Mouse (Mus musculus): ENCODE results near the gene Gpr176.

GRCm38 (mm10) chr2:118248016-118248415 lies 125.2 kb downstream of the Gpr176 start:
- TF ChIP-seq MAX (IDR thresholded peaks at IDR 0.05; ENCODE audit: low read length), result no peak
- TF ChIP-seq RCOR1 (IDR thresholded peaks at IDR 0.05; ENCODE audit: low read depth, low read length), result no peak
- no peak for TF ChIP-seq CTCF (IDR thresholded peaks at IDR 0.05 in 2 of 3, conservative IDR thresholded peaks at IDR 0.05 in 1 of 3; ENCODE audit: control insufficient read depth in 1 of 3, insufficient read depth in 1 of 3, low read depth in 2 of 3, low read length in 3 of 3, poor library complexity in 1 of 3, severe bottlenecking in 1 of 3)
- no peak for TF ChIP-seq MXI1 (IDR thresholded peaks at IDR 0.05; ENCODE audit: low read depth, low read length)
- TF ChIP-seq POLR2A (IDR thresholded peaks at IDR 0.05; ENCODE audit: control insufficient read depth in 1 of 2, insufficient read depth in 1 of 2, low read depth in 1 of 2, low read length in 2 of 2, poor library complexity in 1 of 2), result no peak
- TF ChIP-seq CHD2 (IDR thresholded peaks at IDR 0.05; ENCODE audit: low read length), result no peak
- no peak for TF ChIP-seq MEF2A (IDR thresholded peaks at IDR 0.05; ENCODE audit: extremely low read depth, insufficient replicate concordance, low read depth, low read length, poor library complexity, severe bottlenecking)
- no peak for TF ChIP-seq EP300 (IDR thresholded peaks at IDR 0.05; ENCODE audit: low read depth in 1 of 2, low read length in 2 of 2)
- no peak for TF ChIP-seq MAZ (IDR thresholded peaks at IDR 0.05; ENCODE audit: low read depth, low read length)
- no peak for TF ChIP-seq TAL1 (IDR thresholded peaks at IDR 0.05; ENCODE audit: low read length)
- TF ChIP-seq SMC3 (IDR thresholded peaks at IDR 0.05; ENCODE audit: low read depth, low read length), result no peak
- TF ChIP-seq KAT2A (conservative IDR thresholded peaks at IDR 0.05; ENCODE audit: low read depth, low read length), result no peak
- TF ChIP-seq ZNF384 (IDR thresholded peaks at IDR 0.05; ENCODE audit: low read depth, low read length), result no peak
- no peak for TF ChIP-seq POLR2AphosphoS2 (IDR thresholded peaks at IDR 0.05; ENCODE audit: low read length)
